Mouse (Mus musculus) thymus, adult 2 months (tissue): Measurements from ENCODE around the gene Ccdc34.

Experiments
- CTCF ChIP-seq: fragments of 200-500 bp; IDR thresholded peaks from 2 replicates; pipeline ENCODE4 v1.5.1; 2012; ENCODE audit warnings: mild to moderate bottlenecking, control low read depth, low read length, moderate library complexity, borderline replicate concordance; ENCODE audit not compliant: control insufficient read depth, poor library complexity, insufficient read depth; ENCODE audit errors: extremely low read depth
- POLR2A ChIP-seq: fragments of 200-500 bp; IDR thresholded peaks from 2 replicates; pipeline ENCODE4 v1.6.1; 2012; ENCODE audit warnings: mild to moderate bottlenecking, low read length, control low read depth, moderate library complexity; ENCODE audit not compliant: control insufficient read depth, poor library complexity, insufficient read depth; ENCODE audit errors: extremely low read depth

GRCm38 (mm10) chr2:110131573-110131972 lies 114.0 kb downstream of the Ccdc34 start:
- TF ChIP-seq CTCF (no peak), POLR2A (no peak)
